Mouse (Mus musculus): Measurements from ENCODE around the gene Isoc2a.
A peak's percentile ranks its signal among the peaks of the same experiment; 100 is the strongest.
"Not testable (repeated sequence)": the region's sequence is repeated elsewhere in the genome, so short reads cannot be mapped to it uniquely, and the experiment has no call there.

The Isoc2a gene

GRCm38 (mm10) chr7:4876753-4877221, at the start of gene Isoc2a:
Gene Isoc2a (plus strand): TSS chr7:4877153.
- peak; percentile 96 for DNase-seq (ENCODE audit: low read depth, low spot score)

GRCm38 (mm10) chr7:4830476-4830875, 46.5 kb upstream of the Isoc2a start:
- DNase-seq (ENCODE audit: low read depth, low spot score) = no peak

GRCm38 (mm10) chr7:4835631-4836327, 41.2 kb upstream of the Isoc2a start:
- no peak for DNase-seq (ENCODE audit: low read depth, low spot score)

GRCm38 (mm10) chr7:4836351-4836792, 40.6 kb upstream of the Isoc2a start:
- DNase-seq (ENCODE audit: low read depth, low spot score) = peak; percentile 82

- DNase-seq (ENCODE audit: low read depth, low spot score) = no peak
Observed at GRCm38 (mm10) chr7:4837639-4838038, 39.3 kb upstream of the Isoc2a start.

GRCm38 (mm10) chr7:4842077-4842476, 34.9 kb upstream of the Isoc2a start:
- DNase-seq (ENCODE audit: low read depth, low spot score) = no peak

- DNase-seq (ENCODE audit: low read depth, low spot score) = peak; percentile 63
Observed at GRCm38 (mm10) chr7:4842634-4843131, 34.3 kb upstream of the Isoc2a start.

- peak; percentile 42 for DNase-seq (ENCODE audit: low read depth, low spot score)
Observed at GRCm38 (mm10) chr7:4843604-4844244, 33.2 kb upstream of the Isoc2a start.

GRCm38 (mm10) chr7:4844245-4844916, 32.6 kb upstream of the Isoc2a start, which contains the start of gene Shisa7:
Gene Shisa7 (minus strand): TSS chr7:4844696.
- DNase-seq (ENCODE audit: low read depth, low spot score) = no peak

GRCm38 (mm10) chr7:4844917-4845309, 32.0 kb upstream of the Isoc2a start:
- DNase-seq (ENCODE audit: low read depth, low spot score) = no peak

GRCm38 (mm10) chr7:4849372-4849771, 27.6 kb upstream of the Isoc2a start:
- no peak for DNase-seq (ENCODE audit: low read depth, low spot score)

- no peak for DNase-seq (ENCODE audit: low read depth, low spot score)
Observed at GRCm38 (mm10) chr7:4850621-4851314, 26.2 kb upstream of the Isoc2a start.

- no peak for DNase-seq (ENCODE audit: low read depth, low spot score)
Observed at GRCm38 (mm10) chr7:4851315-4851688, 25.7 kb upstream of the Isoc2a start.

GRCm38 (mm10) chr7:4853613-4854012, 23.3 kb upstream of the Isoc2a start:
- no peak for DNase-seq (ENCODE audit: low read depth, low spot score)

- DNase-seq (ENCODE audit: low read depth, low spot score) = no peak
Observed at GRCm38 (mm10) chr7:4856508-4856907, 20.4 kb upstream of the Isoc2a start.

GRCm38 (mm10) chr7:4857321-4857720, 19.6 kb upstream of the Isoc2a start:
- no peak for DNase-seq (ENCODE audit: low read depth, low spot score)

- no peak for DNase-seq (ENCODE audit: low read depth, low spot score)
Observed at GRCm38 (mm10) chr7:4859418-4859978, 17.5 kb upstream of the Isoc2a start.

GRCm38 (mm10) chr7:4860926-4861325, 16.0 kb upstream of the Isoc2a start:
- DNase-seq (ENCODE audit: low read depth, low spot score) = not testable (repeated sequence)

GRCm38 (mm10) chr7:4863041-4863440, 13.9 kb upstream of the Isoc2a start:
- DNase-seq (ENCODE audit: low read depth, low spot score) = no peak

GRCm38 (mm10) chr7:4863541-4864080, 13.3 kb upstream of the Isoc2a start:
- no peak for DNase-seq (ENCODE audit: low read depth, low spot score)

Data from CD4-positive, CD25-positive, alpha-beta regulatory T cell, adult 2 months (primary cell).